Mouse (Mus musculus): ENCODE results near the gene Ccdc146.
"Not testable (repeated sequence)": the region's sequence is repeated elsewhere in the genome, so short reads cannot be mapped to it uniquely, and the experiment has no call there.

Ccdc146 gene

GRCm38 (mm10) chr5:21331656-21332055 is 92.8 kb downstream of the Ccdc146 start:
- DNase-seq (ENCODE audit: low spot score in 2 of 2) = no peak

- DNase-seq (ENCODE audit: low spot score in 2 of 2) = no peak
These were observed 94.5 kb downstream of the Ccdc146 start for GRCm38 (mm10) chr5:21329672-21330665.

GRCm38 (mm10) chr5:21328560-21328959 is 95.9 kb downstream of the Ccdc146 start:
- no peak for DNase-seq (ENCODE audit: low spot score in 2 of 2)

GRCm38 (mm10) chr5:21326494-21326893 is 98.0 kb downstream of the Ccdc146 start:
- peak; percentile 79 to 87 for DNase-seq (ENCODE audit: low spot score in 2 of 2)

- no peak for DNase-seq (ENCODE audit: low spot score in 2 of 2)
These were observed 104.3 kb downstream of the Ccdc146 start for GRCm38 (mm10) chr5:21320138-21320537.

- no peak for DNase-seq (ENCODE audit: low spot score in 2 of 2)
These were observed 109.8 kb downstream of the Ccdc146 start for GRCm38 (mm10) chr5:21314696-21315095.

GRCm38 (mm10) chr5:21307165-21307564 is 117.3 kb downstream of the Ccdc146 start:
- DNase-seq (ENCODE audit: low spot score in 2 of 2) = no peak

GRCm38 (mm10) chr5:21301011-21301410 is 123.5 kb downstream of the Ccdc146 start:
- no peak for DNase-seq (ENCODE audit: low spot score in 2 of 2)

GRCm38 (mm10) chr5:21300058-21300457 is 124.4 kb downstream of the Ccdc146 start:
- DNase-seq (ENCODE audit: low spot score in 2 of 2) = no peak

GRCm38 (mm10) chr5:21299076-21299755 is 125.3 kb downstream of the Ccdc146 start:
- no peak for DNase-seq (ENCODE audit: low spot score in 2 of 2)

- DNase-seq (ENCODE audit: low spot score in 2 of 2) = peak in 1 of 2 experiments; percentile 43
These were observed 128.8 kb downstream of the Ccdc146 start for GRCm38 (mm10) chr5:21295683-21296082.

- no peak for DNase-seq (ENCODE audit: low spot score in 2 of 2)
These were observed 133.9 kb downstream of the Ccdc146 start for GRCm38 (mm10) chr5:21290594-21290993.

- no peak for DNase-seq (ENCODE audit: low spot score in 2 of 2)
These were observed 135.6 kb downstream of the Ccdc146 start for GRCm38 (mm10) chr5:21288658-21289435.

- no peak for DNase-seq (ENCODE audit: low spot score in 2 of 2)
These were observed 141.0 kb downstream of the Ccdc146 start for GRCm38 (mm10) chr5:21283356-21284062.

GRCm38 (mm10) chr5:21277685-21278084 is 146.8 kb downstream of the Ccdc146 start:
- DNase-seq (ENCODE audit: low spot score in 2 of 2) = not testable (repeated sequence)

- DNase-seq (ENCODE audit: low spot score in 2 of 2) = no peak
These were observed 152.8 kb downstream of the Ccdc146 start for GRCm38 (mm10) chr5:21271386-21272354.

- no peak for DNase-seq (ENCODE audit: low spot score in 2 of 2)
These were observed 153.7 kb downstream of the Ccdc146 start for GRCm38 (mm10) chr5:21270756-21271155.

- DNase-seq (ENCODE audit: low spot score in 2 of 2) = no peak
These were observed 155.0 kb downstream of the Ccdc146 start for GRCm38 (mm10) chr5:21269446-21269845.

GRCm38 (mm10) chr5:21267090-21267489 is 157.4 kb downstream of the Ccdc146 start:
- no peak for DNase-seq (ENCODE audit: low spot score in 2 of 2)

GRCm38 (mm10) chr5:21265049-21265448 is 159.4 kb downstream of the Ccdc146 start:
- DNase-seq (ENCODE audit: low spot score in 2 of 2) = peak; percentile 63 to 70

All from natural killer cell, adult 2 months (primary cell).